21 mouse cellular contexts compared by ENCODE assay signal in the genomic region with DNA sequence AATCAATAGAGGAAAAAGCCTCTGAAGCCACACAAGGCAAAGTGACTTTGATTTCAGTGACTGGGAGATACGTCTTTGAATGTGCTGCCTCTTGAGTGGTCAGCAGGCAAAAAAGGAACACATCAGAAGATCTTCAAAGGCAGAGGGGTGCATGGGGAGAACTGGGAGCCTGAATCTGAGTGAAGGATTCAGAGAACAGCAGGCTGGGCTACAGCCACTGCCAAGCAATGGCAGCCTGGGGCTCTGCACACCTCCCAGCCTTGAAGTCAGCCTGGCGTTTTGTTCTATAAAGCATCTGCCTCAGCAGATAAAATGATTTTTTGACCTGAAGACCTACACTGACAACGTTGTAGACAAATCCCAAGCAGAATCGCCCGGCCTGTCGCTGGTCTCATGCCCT.
A peak's percentile ranks its signal among the peaks of the same experiment; 100 is the strongest.
DNase-seq lines count a peak whose midpoint lies in the region; ATAC-seq and TF ChIP-seq lines count a peak whose summit lies in the region.
"Had no signal": no experiment of that assay in that cellular context is flagged by ENCODE, and none has a peak within 500 bp of the region (broad histone marks: within the 10 kb centered on the region; RNA-seq: fewer than 3 reads in every experiment).

No protein-coding gene starts in this region.

- no peak overlapping the region for H3K4me2 ChIP-seq in midbrain, embryonic 13.5 days (replicated peaks)
- H3K4me2 ChIP-seq in midbrain, embryonic 11.5 days, result no peak overlapping the region
- H3K4me2 ChIP-seq: embryonic facial prominence, embryonic 12.5 days; embryonic facial prominence, embryonic 15.5 days; forebrain, embryonic 12.5 days; heart, embryonic 11.5 days; hindbrain, embryonic 12.5 days had no signal

- no peaks in the 10 kb centered on the region for H3K27me3 ChIP-seq in heart, adult 2 months (ENCODE audit: control insufficient read depth, insufficient read depth, low read length)
- H3K27me3 ChIP-seq in midbrain, embryonic 13.5 days, result no peaks in the 10 kb centered on the region
- no peaks in the 10 kb centered on the region for H3K27me3 ChIP-seq in midbrain, embryonic 11.5 days (ENCODE audit: control insufficient read depth, insufficient read depth, low read length)
- H3K27me3 ChIP-seq: embryonic facial prominence, embryonic 12.5 days; embryonic facial prominence, embryonic 15.5 days; forebrain, embryonic 12.5 days; hindbrain, embryonic 12.5 days had no signal

- TF ChIP-seq EP300 in heart, adult 2 months (IDR thresholded peaks at IDR 0.05; ENCODE audit: insufficient read depth, low read depth, low read length), result no peak

- H3K79me2 ChIP-seq in heart, adult 2 months (replicated peaks; ENCODE audit: control insufficient read depth, insufficient read depth, low read length), result no peaks in the 10 kb centered on the region

- no peak for TF ChIP-seq POLR2A in heart, adult 2 months (IDR thresholded peaks at IDR 0.05; ENCODE audit: insufficient read depth, low read depth, low read length)
- TF ChIP-seq POLR2A in brain, embryonic 14.5 days (IDR thresholded peaks at IDR 0.05; ENCODE audit: borderline replicate concordance, extremely low read depth, insufficient read depth, insufficient read length, poor library complexity, severe bottlenecking), result no peak

- H3K9me3 ChIP-seq in midbrain, embryonic 13.5 days, result no peaks in the 10 kb centered on the region
- H3K9me3 ChIP-seq in midbrain, embryonic 11.5 days (ENCODE audit: control insufficient read depth, low read length), result no peaks in the 10 kb centered on the region
- H3K9me3 ChIP-seq: embryonic facial prominence, embryonic 12.5 days; embryonic facial prominence, embryonic 15.5 days; forebrain, embryonic 12.5 days; hindbrain, embryonic 12.5 days had no signal

- no peak overlapping the region for H3K27ac ChIP-seq in heart, adult 2 months
- H3K27ac ChIP-seq in midbrain, embryonic 13.5 days, result no peak overlapping the region
- H3K27ac ChIP-seq in midbrain, embryonic 11.5 days (ENCODE audit: low read depth, low read length), result no peak overlapping the region
- H3K27ac ChIP-seq: embryonic facial prominence, embryonic 12.5 days; embryonic facial prominence, embryonic 15.5 days; forebrain, embryonic 12.5 days; hindbrain, embryonic 12.5 days; hindbrain, postnatal 0 days had no signal

- ATAC-seq in midbrain, embryonic 13.5 days, result peak; percentile 56; the same call in 1 of the 2 replicates
- ATAC-seq in midbrain, embryonic 11.5 days (ENCODE audit: low FRiP score), result no peak
- no peak for ATAC-seq in inflammation-experienced regulatory T-cells, adult 6 months
- ATAC-seq: CD4-positive, CD25-positive, alpha-beta regulatory T cell, adult 4 months; hindbrain, postnatal 0 days; intestine, postnatal 0 days had no signal

- peak; percentile 6 for DNase-seq in heart, adult 11 months
- DNase-seq in heart, adult 2 months, result no peak
- no peak for DNase-seq in midbrain, embryonic 11.5 days (ENCODE audit: low spot score, missing footprints)
- peak; percentile 39 for DNase-seq in brain, adult 2 months (ENCODE audit: low read depth, low spot score)
- DNase-seq in brain, embryonic 14.5 days (ENCODE audit: low read depth), result peak; percentile 68
- DNase-seq: adrenal gland, adult 2 months; adrenal gland, postnatal 14 days; cerebellum, adult 11 months; cerebellum, adult 2 months; cerebellum, adult 9-11 months; gastrocnemius, postnatal 25 days had no signal

- no peaks in the 10 kb centered on the region for H3K36me3 ChIP-seq in heart, adult 2 months (ENCODE audit: control insufficient read depth, insufficient read depth, low read length)
- H3K36me3 ChIP-seq in midbrain, embryonic 13.5 days, result no peaks in the 10 kb centered on the region
- H3K36me3 ChIP-seq in midbrain, embryonic 11.5 days (ENCODE audit: control insufficient read depth, insufficient read depth, low read length), result no peaks in the 10 kb centered on the region
- H3K36me3 ChIP-seq: embryonic facial prominence, embryonic 12.5 days; embryonic facial prominence, embryonic 15.5 days; forebrain, embryonic 12.5 days; hindbrain, embryonic 12.5 days had no signal

- intact Hi-C loops in heart, adult 2 months (cut with DNase I), result no loop called here

- WGBS in heart, adult 2 months, result 75% methylated on average over 6 of the region's 6 CpGs
- 77% methylated on average over 6 of the region's 6 CpGs for WGBS in midbrain, embryonic 13.5 days
- 88% methylated on average over 6 of the region's 6 CpGs for WGBS in midbrain, embryonic 11.5 days

- no peaks in the 10 kb centered on the region for H3K4me1 ChIP-seq in heart, adult 2 months (ENCODE audit: control insufficient read depth, insufficient read depth, low read length)
- H3K4me1 ChIP-seq in midbrain, embryonic 13.5 days (replicated peaks), result peaks cover 15% of the 10 kb centered on the region; the same call in 1 of the 2 replicates
- H3K4me1 ChIP-seq in midbrain, embryonic 11.5 days (ENCODE audit: control insufficient read depth, insufficient read depth, low read length), result no peaks in the 10 kb centered on the region
- H3K4me1 ChIP-seq: embryonic facial prominence, embryonic 12.5 days; embryonic facial prominence, embryonic 15.5 days; hindbrain, embryonic 12.5 days had no signal

- H3K9ac ChIP-seq in heart, adult 2 months (ENCODE audit: low read depth, low read length), result no peak overlapping the region
- H3K9ac ChIP-seq in midbrain, embryonic 13.5 days (replicated peaks), result no peak overlapping the region
- no peak overlapping the region for H3K9ac ChIP-seq in midbrain, embryonic 11.5 days (ENCODE audit: low read length)
- H3K9ac ChIP-seq: embryonic facial prominence, embryonic 12.5 days; embryonic facial prominence, embryonic 15.5 days; forebrain, embryonic 12.5 days; hindbrain, embryonic 12.5 days had no signal

- H3K4me3 ChIP-seq in heart, adult 2 months, result no peak overlapping the region
- no peak overlapping the region for H3K4me3 ChIP-seq in midbrain, embryonic 13.5 days (replicated peaks)
- H3K4me3 ChIP-seq in midbrain, embryonic 11.5 days (ENCODE audit: low read depth, low read length), result no peak overlapping the region
- H3K4me3 ChIP-seq: embryonic facial prominence, embryonic 12.5 days; embryonic facial prominence, embryonic 15.5 days; forebrain, embryonic 12.5 days; hindbrain, embryonic 12.5 days had no signal

- no peak for TF ChIP-seq CTCF in heart, adult 2 months (IDR thresholded peaks at IDR 0.05)
- TF ChIP-seq CTCF in brain, embryonic 14.5 days (IDR thresholded peaks at IDR 0.05; ENCODE audit: borderline replicate concordance, extremely low read depth, insufficient read depth, insufficient read length), result no peak

Comparison
In these comparisons a context has a peak if more than half of its experiments do, and no peak if none do; other contexts are left out.
1. DNase-seq: peak in heart, adult 11 months (single experiment), brain, adult 2 months (single experiment) and brain, embryonic 14.5 days (single experiment); none in heart, adult 2 months (0 of 2) and midbrain, embryonic 11.5 days (single experiment).